Mouse (Mus musculus): Measurements from ENCODE around the gene Cd63. TPM values are rescaled to one million over a fixed set of nuclear protein-coding genes. Genes with fewer than 3 reads are reported as not detected.
A peak's percentile ranks its signal among the peaks of the same experiment; 100 is the strongest.

Cd63 gene
- 102 and 113 TPM in 2 replicates for polyA plus RNA-seq (2015; fragmentation: Nextera tagmentation; extraction: Ambion mirVana)

DNA sequence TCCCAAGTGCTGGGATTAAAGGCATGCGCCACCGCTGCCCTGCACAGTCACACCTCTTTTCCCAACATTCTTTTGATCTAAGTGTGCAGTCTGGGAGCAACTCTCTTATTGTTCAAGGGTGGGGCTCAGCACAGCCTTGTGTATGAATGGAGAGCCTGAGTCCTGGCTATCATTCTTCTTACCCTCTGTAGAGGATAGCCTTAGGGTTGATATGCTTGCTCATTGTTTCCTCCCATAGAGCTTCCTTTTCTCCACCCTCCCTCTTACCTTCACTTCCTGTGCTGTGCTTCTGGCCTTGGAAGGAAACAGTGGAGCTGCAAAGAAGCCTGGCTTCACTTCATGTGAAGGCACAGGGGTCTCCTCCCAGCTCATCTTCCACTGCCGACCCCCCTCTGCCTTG lies at the start of gene Cd63:
Cd63 (plus strand) TSS at position 292 of the 400 bp plus-strand sequence.
- H3K36me3 ChIP-seq (replicated peaks), result no peaks in the 10 kb centered on the region
- no peak within 1 kb of the TSS for H3K4me3 ChIP-seq (replicated peaks)
- H3K4me1 ChIP-seq (replicated peaks), result no peaks in the 10 kb centered on the region; the same call in none of the 2 replicates
- WGBS (ENCODE audit: insufficient replicate concordance), result 63% methylated on average over 3 of the region's 3 CpGs
- ATAC-seq (ENCODE audit: insufficient read depth), result no peak
- no peak within 1 kb of the TSS for H3K27ac ChIP-seq (replicated peaks)
- H3K9me3 ChIP-seq (replicated peaks), result no peaks in the 10 kb centered on the region
- no peak within 1 kb of the TSS for H3K9ac ChIP-seq
- H3K27me3 ChIP-seq, result peaks cover 24% of the 10 kb centered on the region
- H3K4me2 ChIP-seq, result no peak within 1 kb of the TSS

- no peaks in the 10 kb centered on the region for H3K27me3 ChIP-seq
- H3K4me1 ChIP-seq (replicated peaks), result no peaks in the 10 kb centered on the region
- no peak overlapping the region for H3K9ac ChIP-seq
- H3K4me2 ChIP-seq, result no peak overlapping the region
- H3K27ac ChIP-seq (replicated peaks), result no peak overlapping the region
- no peak for ATAC-seq (ENCODE audit: insufficient read depth)
- peaks cover 62% of the 10 kb centered on the region for H3K36me3 ChIP-seq (replicated peaks)
- H3K9me3 ChIP-seq (replicated peaks), result no peaks in the 10 kb centered on the region
- H3K4me3 ChIP-seq (replicated peaks), result no peak overlapping the region
Observed at GRCm38 (mm10) chr10:128861176-128861575, 39.6 kb upstream of the Cd63 start.

- Histone ChIP-seq H3K4me1 (replicated peaks) (no peaks in the 10 kb centered on the region), H3K9me3 (replicated peaks) (no peaks in the 10 kb centered on the region), H3K4me3 (replicated peaks) (no peak overlapping the region), H3K4me2 (no peak overlapping the region), H3K9ac (no peak overlapping the region), H3K36me3 (replicated peaks) (peaks cover 55% of the 10 kb centered on the region), H3K27ac (replicated peaks) (no peak overlapping the region), H3K27me3 (no peaks in the 10 kb centered on the region)
- ATAC-seq (ENCODE audit: insufficient read depth), result no peak
- 75% methylated on average over 3 of the region's 3 CpGs for WGBS (ENCODE audit: insufficient replicate concordance)
Observed at GRCm38 (mm10) chr10:128866042-128866441, 34.7 kb upstream of the Cd63 start.

DNA sequence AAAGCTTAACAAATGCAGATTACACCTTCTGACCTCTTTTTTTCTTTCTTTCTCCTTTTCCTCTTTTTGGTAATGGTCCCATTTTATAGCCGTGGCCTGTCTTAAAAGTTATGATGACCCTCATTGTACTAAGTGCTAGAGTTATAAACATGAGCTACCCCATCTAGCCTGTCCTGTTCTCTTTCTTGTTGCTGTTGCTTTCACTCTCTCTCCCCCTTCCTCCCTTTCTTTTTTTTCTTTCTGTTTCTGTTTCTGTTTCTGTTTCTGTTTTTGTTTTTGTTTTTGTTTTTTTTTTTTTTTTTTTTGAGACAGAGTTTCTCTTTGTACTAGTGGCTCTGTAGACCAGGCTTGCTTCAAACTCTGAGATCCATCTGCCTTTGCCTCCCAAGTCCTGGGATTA lies 34.3 kb upstream of the Cd63 start:
- Histone ChIP-seq H3K27ac (replicated peaks) (no peak overlapping the region), H3K27me3 (no peaks in the 10 kb centered on the region), H3K36me3 (replicated peaks) (peaks cover 55% of the 10 kb centered on the region), H3K9ac (no peak overlapping the region), H3K4me1 (replicated peaks) (no peaks in the 10 kb centered on the region), H3K4me2 (no peak overlapping the region), H3K9me3 (replicated peaks) (no peaks in the 10 kb centered on the region), H3K4me3 (replicated peaks) (no peak overlapping the region)
- no peak for ATAC-seq (ENCODE audit: insufficient read depth)
- 76% methylated on average over 1 of the region's 1 CpGs for WGBS (ENCODE audit: insufficient replicate concordance)

- no peak overlapping the region for H3K27ac ChIP-seq (replicated peaks)
- H3K4me3 ChIP-seq (replicated peaks), result no peak overlapping the region
- H3K4me1 ChIP-seq (replicated peaks), result no peaks in the 10 kb centered on the region
- H3K9me3 ChIP-seq (replicated peaks), result no peaks in the 10 kb centered on the region
- H3K27me3 ChIP-seq, result no peaks in the 10 kb centered on the region
- no peak for ATAC-seq (ENCODE audit: insufficient read depth)
- peaks cover 66% of the 10 kb centered on the region for H3K36me3 ChIP-seq (replicated peaks)
- no peak overlapping the region for H3K4me2 ChIP-seq
- no peak overlapping the region for H3K9ac ChIP-seq
- WGBS (ENCODE audit: insufficient replicate concordance), result 73% methylated on average over 3 of the region's 3 CpGs
Observed at GRCm38 (mm10) chr10:128870341-128870740, 30.4 kb upstream of the Cd63 start.

- no peaks in the 10 kb centered on the region for H3K4me1 ChIP-seq (replicated peaks)
- H3K27ac ChIP-seq (replicated peaks), result no peak overlapping the region
- no peak for ATAC-seq (ENCODE audit: insufficient read depth)
- H3K36me3 ChIP-seq (replicated peaks), result peaks cover 44% of the 10 kb centered on the region
- no peaks in the 10 kb centered on the region for H3K9me3 ChIP-seq (replicated peaks)
- H3K4me2 ChIP-seq, result no peak overlapping the region
- H3K27me3 ChIP-seq, result no peaks in the 10 kb centered on the region
- no peak overlapping the region for H3K4me3 ChIP-seq (replicated peaks)
- H3K9ac ChIP-seq, result no peak overlapping the region
Observed at GRCm38 (mm10) chr10:128878291-128878690, 22.5 kb upstream of the Cd63 start.

DNA sequence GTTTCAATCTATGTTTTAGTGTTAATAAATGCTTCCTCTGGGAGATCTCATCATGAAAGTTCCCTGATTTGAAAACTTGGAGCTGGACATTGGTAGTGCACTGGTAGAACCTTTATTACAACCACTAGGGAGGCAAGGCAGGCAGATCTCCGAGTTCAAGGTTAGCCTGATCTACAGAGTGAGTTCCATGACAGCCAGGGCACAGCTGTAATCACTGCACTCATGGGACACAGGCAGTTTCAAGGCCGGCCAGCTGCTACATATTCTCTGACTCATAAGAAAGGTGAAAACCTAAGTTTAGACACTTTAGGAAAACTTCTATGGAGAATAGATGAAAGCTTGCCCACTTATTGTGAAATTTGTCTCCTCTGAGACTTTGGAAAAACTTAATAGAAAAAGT lies 22.0 kb upstream of the Cd63 start:
- no peak overlapping the region for H3K27ac ChIP-seq (replicated peaks)
- ATAC-seq (ENCODE audit: insufficient read depth), result no peak
- 69% methylated on average over 2 of the region's 2 CpGs for WGBS (ENCODE audit: insufficient replicate concordance)
- H3K36me3 ChIP-seq (replicated peaks), result peaks cover 39% of the 10 kb centered on the region
- no peaks in the 10 kb centered on the region for H3K4me1 ChIP-seq (replicated peaks)
- H3K4me3 ChIP-seq (replicated peaks), result no peak overlapping the region
- H3K9me3 ChIP-seq (replicated peaks), result no peaks in the 10 kb centered on the region
- H3K27me3 ChIP-seq, result no peaks in the 10 kb centered on the region
- H3K4me2 ChIP-seq, result no peak overlapping the region
- no peak overlapping the region for H3K9ac ChIP-seq

DNA sequence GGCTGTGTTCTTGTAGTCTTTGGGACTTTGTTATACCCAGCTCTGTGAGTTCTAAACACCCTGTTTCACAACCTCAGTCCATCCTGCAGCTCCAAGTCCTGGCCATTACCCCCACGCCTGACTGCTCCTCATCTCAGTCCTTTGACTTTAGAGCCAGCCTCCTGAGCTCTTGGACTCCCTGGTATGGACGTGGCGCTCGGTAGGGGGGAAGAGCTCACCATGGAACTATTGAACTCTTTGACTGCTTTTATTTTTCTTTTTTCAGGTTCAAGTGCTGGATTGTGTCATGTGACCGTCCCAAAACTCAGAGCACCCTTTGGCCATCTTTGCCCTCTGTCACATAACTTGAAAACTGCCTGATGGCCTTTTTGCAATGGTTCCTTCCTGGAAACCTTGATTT lies 18.7 kb upstream of the Cd63 start:
- H3K36me3 ChIP-seq (replicated peaks), result peaks cover 13% of the 10 kb centered on the region
- no peak overlapping the region for H3K4me2 ChIP-seq
- H3K9ac ChIP-seq, result no peak overlapping the region
- ATAC-seq (ENCODE audit: insufficient read depth), result no peak
- H3K27ac ChIP-seq (replicated peaks), result no peak overlapping the region
- peaks cover 6% of the 10 kb centered on the region; the same call in 1 of the 2 replicates for H3K4me1 ChIP-seq (replicated peaks)
- H3K4me3 ChIP-seq (replicated peaks), result no peak overlapping the region
- H3K27me3 ChIP-seq, result no peaks in the 10 kb centered on the region; the same call in 1 of the 2 replicates
- WGBS (ENCODE audit: insufficient replicate concordance), result 81% methylated on average over 5 of the region's 5 CpGs
- no peaks in the 10 kb centered on the region for H3K9me3 ChIP-seq (replicated peaks)

DNA sequence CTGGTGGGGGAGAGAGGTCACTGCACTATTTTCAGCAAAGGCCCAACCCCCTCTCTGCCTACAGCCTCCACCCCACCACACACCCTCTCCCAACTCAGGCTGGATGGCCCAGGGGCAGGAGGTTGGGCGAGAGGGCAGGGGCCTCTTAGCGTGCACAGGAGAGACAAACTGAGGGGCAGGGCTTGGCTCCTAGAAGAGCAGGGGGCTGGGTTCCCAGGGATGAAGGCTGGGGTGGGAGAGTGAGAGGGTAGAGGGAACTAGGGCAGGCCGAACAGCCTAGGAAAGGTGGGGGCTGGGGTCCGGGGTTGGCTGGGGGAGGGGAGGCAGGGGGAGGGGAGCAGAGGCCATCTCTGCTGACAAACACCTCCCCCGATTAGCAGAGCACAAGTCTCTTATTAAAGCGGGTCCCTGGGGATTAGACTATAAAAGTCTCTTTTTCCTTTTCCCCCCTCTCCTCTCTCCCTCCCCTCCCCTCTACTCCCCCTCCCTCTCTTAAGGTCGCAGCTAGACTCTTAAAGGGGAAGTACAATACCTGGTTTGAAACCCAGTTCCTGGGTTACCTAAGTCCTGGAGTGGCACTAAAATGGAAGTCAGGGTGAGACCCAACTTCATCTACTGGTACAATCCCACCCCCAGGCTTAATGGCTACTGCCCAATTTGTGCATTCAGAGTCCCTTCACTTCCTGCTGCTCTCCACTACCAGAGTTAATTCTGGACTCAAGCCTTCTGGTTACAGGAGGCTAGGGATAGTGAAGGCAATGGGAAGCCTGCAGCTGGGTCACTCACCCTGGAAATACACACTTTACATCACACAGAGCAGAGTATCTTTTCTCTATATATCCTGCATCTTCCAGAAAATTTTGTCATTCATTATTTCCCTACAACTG lies 11.6 kb upstream of the Cd63 start:
- peak overlapping the region; percentile 8; the same call in 1 of the 2 replicates for H3K4me3 ChIP-seq (replicated peaks)
- 6% methylated on average over 7 of the region's 7 CpGs for WGBS (ENCODE audit: insufficient replicate concordance)

DNA sequence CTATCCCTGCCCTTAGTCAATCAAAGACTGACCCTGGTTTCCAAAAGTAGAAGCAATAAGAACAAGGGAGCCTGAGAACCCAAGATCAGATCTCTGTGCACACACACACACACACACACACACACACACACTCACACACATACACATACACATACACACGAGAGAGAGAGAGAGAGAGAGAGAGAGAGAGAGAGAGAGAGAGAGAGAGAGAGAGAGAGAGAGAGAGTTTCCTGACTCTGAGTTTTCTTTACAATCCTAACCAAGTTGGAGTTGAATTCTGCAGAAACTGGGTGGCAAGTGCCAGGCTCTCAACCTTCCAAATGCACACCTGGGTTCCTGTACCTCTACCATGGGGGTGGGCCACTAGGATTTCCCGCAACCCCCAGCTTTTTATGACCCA lies 10.9 kb upstream of the Cd63 start:
- Histone ChIP-seq H3K9ac (no peak overlapping the region), H3K4me1 (replicated peaks) (peaks cover 33% of the 10 kb centered on the region), H3K9me3 (replicated peaks) (no peaks in the 10 kb centered on the region), H3K4me3 (replicated peaks) (no peak overlapping the region), H3K4me2 (peak overlapping the region; percentile 74; the same call in 1 of the 2 replicates), H3K27me3 (peaks cover 76% of the 10 kb centered on the region), H3K27ac (replicated peaks) (no peak overlapping the region), H3K36me3 (replicated peaks) (no peaks in the 10 kb centered on the region)
- WGBS (ENCODE audit: insufficient replicate concordance), result 34% methylated on average over 2 of the region's 2 CpGs
- ATAC-seq (ENCODE audit: insufficient read depth), result no peak

More for the DNA sequence above, 11.6 kb upstream of the Cd63 start:
- no peaks in the 10 kb centered on the region for H3K9me3 ChIP-seq (replicated peaks)
- no peak overlapping the region for H3K27ac ChIP-seq (replicated peaks)
- peak; percentile 52 for ATAC-seq (ENCODE audit: insufficient read depth)
- no peak overlapping the region for H3K9ac ChIP-seq
- no peaks in the 10 kb centered on the region for H3K36me3 ChIP-seq (replicated peaks)
- H3K4me1 ChIP-seq (replicated peaks), result peaks cover 33% of the 10 kb centered on the region
- peaks cover 70% of the 10 kb centered on the region for H3K27me3 ChIP-seq
- peak overlapping the region; percentile 43 for H3K4me2 ChIP-seq

- no peak for ATAC-seq (ENCODE audit: insufficient read depth)
- 2% methylated on average over 40 of the region's 40 CpGs for WGBS (ENCODE audit: insufficient replicate concordance)
- Histone ChIP-seq H3K4me1 (replicated peaks) (peaks cover 29% of the 10 kb centered on the region), H3K9me3 (replicated peaks) (no peaks in the 10 kb centered on the region), H3K36me3 (replicated peaks) (no peaks in the 10 kb centered on the region), H3K4me2 (peak overlapping the region; percentile 74), H3K9ac (no peak overlapping the region; the same call in 1 of the 2 replicates), H3K4me3 (replicated peaks) (peak overlapping the region; percentile 55), H3K27ac (replicated peaks) (no peak overlapping the region), H3K27me3 (peaks cover 84% of the 10 kb centered on the region)
Observed at GRCm38 (mm10) chr10:128890383-128891295, 10.2 kb upstream of the Cd63 start.

Data from liver, embryonic 15.5 days (tissue).